Comparison of ENCODE assay signal across 15 mouse cellular contexts in the genomic region with DNA sequence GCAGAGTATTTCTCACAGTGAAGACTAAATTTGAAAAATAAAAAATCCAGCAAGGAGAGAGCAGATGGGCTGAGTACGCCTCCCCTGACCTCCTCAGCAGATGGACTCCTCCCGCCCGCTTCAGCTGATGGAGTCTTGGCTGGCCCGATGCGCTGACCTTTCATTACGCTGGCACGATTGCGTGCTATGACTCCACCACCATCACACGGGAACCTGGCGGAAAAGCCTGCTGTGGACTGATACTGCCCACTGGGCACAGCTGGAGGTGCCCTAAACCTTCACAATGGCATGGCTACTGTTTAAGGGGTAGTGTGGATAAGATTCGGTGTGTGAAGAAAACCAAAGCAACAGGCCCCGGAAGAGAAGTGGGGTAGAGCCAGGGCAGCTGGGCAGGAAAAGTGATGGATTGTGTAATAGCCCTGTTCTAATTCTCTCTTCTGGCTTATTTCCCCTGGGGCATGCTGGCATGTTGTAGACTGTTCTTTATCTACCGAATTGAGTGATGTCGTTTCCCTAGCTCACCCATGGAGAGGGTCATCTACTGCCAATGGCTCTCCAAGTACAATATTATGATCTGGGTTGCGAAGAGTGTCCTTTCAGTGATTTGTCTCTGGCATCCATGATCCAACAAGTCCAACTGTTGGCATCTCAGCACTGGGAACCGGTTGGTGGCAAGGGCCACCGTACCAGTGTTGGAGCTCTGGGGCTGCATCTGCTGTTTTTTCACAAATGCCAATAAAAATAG. TPM values are rescaled to one million over a fixed set of nuclear protein-coding genes. Genes with fewer than 3 reads are reported as not detected.
DNase-seq lines count a peak whose midpoint lies in the region; TF ChIP-seq lines count a peak whose summit lies in the region.
"Had no signal": no experiment of that assay in that cellular context is flagged by ENCODE, and none has a peak within 500 bp of the region (broad histone marks: within the 10 kb centered on the region; RNA-seq: fewer than 3 reads in every experiment).

No protein-coding gene starts in this region.

- WGBS in lung, adult 2 months: 88% methylated on average over 17 of the region's 17 CpGs

- TF ChIP-seq CTCF in lung, adult 2 months (IDR thresholded peaks at IDR 0.05; ENCODE audit: insufficient read depth, low read length): no peak

- H3K27ac ChIP-seq in brown adipose tissue, adult 24 weeks (replicated peaks; ENCODE audit: low read depth, low read length): peak overlapping the region; percentile 82
- H3K27ac ChIP-seq: embryonic facial prominence, embryonic 15.5 days; heart, embryonic 10.5 days; limb, embryonic 13.5 days had no signal

- TF ChIP-seq POLR2A in lung, adult 2 months (IDR thresholded peaks at IDR 0.05; ENCODE audit: borderline replicate concordance, extremely low read depth, low read depth, low read length): no peak

- no peaks in the 10 kb centered on the region for H3K4me1 ChIP-seq in brown adipose tissue, adult 24 weeks (ENCODE audit: control insufficient read depth, insufficient read depth, insufficient read length, low read length)
- no peaks in the 10 kb centered on the region for H3K4me1 ChIP-seq in lung, adult 2 months (ENCODE audit: control insufficient read depth, insufficient read depth, low read length)
- H3K4me1 ChIP-seq: embryonic facial prominence, embryonic 15.5 days; limb, embryonic 13.5 days had no signal

- peak; percentile 37 for DNase-seq in layer of hippocampus, adult 11-12 months (ENCODE audit: low spot score)
- DNase-seq in layer of hippocampus, adult 9-10 months (ENCODE audit: low spot score): no peak
- DNase-seq in cerebellum, postnatal 14 days: peak; percentile 77 to 78
- peak; percentile 35 to 56 for DNase-seq in layer of hippocampus, postnatal 36 days
- DNase-seq in lung, adult 2 months: no peak
- no peak for DNase-seq in yolk sac, embryonic 10.5 days (ENCODE audit: low spot score)
- DNase-seq in urinary bladder, postnatal 10 days (ENCODE audit: low spot score): no peak
- DNase-seq: adrenal gland, adult 2 months; heart, postnatal 4 days; kidney, adult 8-10 months; lung, adult 18-20 months had no signal

- peak overlapping the region; percentile 51 for H3K4me3 ChIP-seq in brown adipose tissue, adult 24 weeks (ENCODE audit: insufficient read depth, low read depth, low read length)
- H3K4me3 ChIP-seq in lung, adult 2 months (replicated peaks; ENCODE audit: extremely low read depth, low read depth, low read length): no peak overlapping the region
- H3K4me3 ChIP-seq: embryonic facial prominence, embryonic 15.5 days; heart, embryonic 10.5 days; limb, embryonic 13.5 days had no signal

RNA-seq across cellular contexts. Expression of a gene that starts 35.4 kb away (rescaled TPM):
- not detected in 2 replicates for polyA plus RNA-seq in brown adipose tissue, adult 24 weeks (2012; ENCODE audit: insufficient read depth, insufficient read length, missing spikeins)
- total RNA-seq in layer of hippocampus, postnatal 36 days (2021): not detected
- polyA plus RNA-seq in lung, adult 2 months (2012; rRNA removed): 8.2 and 9.6 TPM in 2 replicates

Comparison
In these comparisons a context has a peak if more than half of its experiments do, and no peak if none do; other contexts are left out.
1. DNase-seq: peak in layer of hippocampus, adult 11-12 months (single experiment), cerebellum, postnatal 14 days (2 of 2) and layer of hippocampus, postnatal 36 days (2 of 2); none in layer of hippocampus, adult 9-10 months (single experiment), lung, adult 2 months (single experiment), yolk sac, embryonic 10.5 days (single experiment) and urinary bladder, postnatal 10 days (single experiment).